Mouse (Mus musculus) forelimb bud, embryonic 11.5 days (tissue): ENCODE results near the gene St6galnac3.

Source experiments
- DNase-seq: peaks from one replicate; pipeline ENCODE4 v3.0.0-alpha.2; 2012; ENCODE audit warnings: low read depth, low spot score

The St6galnac3 gene

GRCm38 (mm10) chr3:153354186-153354987 is 370.6 kb downstream of the St6galnac3 start:
- no peak for DNase-seq

DNA sequence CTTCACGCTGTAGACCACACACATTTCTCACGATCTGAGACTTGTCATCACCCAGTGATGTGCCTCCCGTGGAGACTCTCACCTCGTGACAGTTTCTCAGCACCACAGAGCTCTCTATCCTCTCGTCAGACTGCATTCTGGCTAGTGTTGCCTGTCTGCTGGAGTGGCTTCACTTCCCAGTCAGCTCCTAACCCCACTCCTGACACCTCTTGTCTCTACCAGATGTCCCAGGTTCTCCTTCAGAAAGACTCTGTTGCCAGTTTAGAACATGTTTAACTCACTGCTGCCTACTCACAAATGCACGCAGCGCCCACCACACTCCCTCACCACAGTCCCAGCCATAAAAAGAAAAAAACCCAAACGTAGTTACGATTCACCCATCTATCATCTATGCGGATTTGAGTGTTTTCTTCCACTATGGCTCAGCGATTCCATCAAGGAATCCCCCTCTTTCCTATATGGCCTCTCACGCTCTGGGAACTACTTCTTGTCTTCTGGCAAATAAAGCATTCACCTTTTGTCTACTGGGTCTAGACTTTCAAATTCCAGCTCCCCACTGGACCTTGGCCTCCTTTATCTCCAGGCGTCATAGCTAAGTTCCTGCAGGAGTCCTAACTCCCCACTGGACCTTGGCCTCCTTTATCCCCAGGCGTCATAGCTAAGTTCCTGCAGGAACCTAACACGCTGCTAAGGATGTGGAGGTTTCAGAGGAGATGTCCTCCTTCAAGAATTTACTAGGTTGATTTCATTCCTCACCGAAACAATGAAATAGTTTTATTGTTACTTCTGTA is 371.5 kb downstream of the St6galnac3 start:
- DNase-seq: no peak

DNA sequence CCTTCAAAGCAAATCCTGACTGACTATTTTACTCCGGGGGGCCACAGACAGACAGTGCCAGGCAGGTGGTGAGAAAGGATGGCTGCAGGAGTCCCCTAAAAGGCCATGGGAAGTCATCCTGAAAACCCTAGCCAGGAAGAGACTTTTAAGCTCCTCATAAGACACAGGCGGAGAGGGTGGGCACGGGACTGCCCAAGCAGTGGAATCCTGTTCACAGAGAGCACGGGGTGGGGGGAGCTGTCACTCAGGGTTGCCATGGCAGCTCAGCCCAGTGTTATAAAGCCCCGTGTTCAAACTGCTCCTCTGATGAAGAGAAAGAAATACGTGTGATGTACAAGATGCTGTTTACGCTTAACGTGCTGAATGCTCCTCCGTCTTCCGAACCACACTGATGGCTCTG is 375.0 kb downstream of the St6galnac3 start:
- no peak for DNase-seq

GRCm38 (mm10) chr3:153348797-153349465 is 376.0 kb downstream of the St6galnac3 start:
- no peak for DNase-seq

DNA sequence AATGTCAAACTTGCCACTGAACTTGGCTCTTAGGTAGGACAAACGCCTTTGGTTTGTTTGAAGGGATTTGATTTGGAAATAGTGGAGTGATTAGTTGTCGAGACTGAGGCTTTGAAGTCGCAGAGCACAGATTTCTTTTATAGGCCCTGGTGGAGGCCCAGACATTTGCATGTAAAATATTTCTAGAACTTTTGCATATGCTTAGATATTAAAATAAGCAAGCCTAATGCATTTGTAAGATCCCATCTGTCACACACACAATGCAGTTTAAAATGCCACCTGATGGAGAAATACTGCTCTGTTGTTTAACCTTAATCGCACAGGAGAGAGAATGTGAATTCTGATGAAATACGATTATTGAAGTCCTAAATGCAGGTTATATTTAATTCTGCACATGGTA is 380.0 kb downstream of the St6galnac3 start:
- no peak for DNase-seq

GRCm38 (mm10) chr3:153339940-153340339 is 385.0 kb downstream of the St6galnac3 start:
- DNase-seq: no peak

DNA sequence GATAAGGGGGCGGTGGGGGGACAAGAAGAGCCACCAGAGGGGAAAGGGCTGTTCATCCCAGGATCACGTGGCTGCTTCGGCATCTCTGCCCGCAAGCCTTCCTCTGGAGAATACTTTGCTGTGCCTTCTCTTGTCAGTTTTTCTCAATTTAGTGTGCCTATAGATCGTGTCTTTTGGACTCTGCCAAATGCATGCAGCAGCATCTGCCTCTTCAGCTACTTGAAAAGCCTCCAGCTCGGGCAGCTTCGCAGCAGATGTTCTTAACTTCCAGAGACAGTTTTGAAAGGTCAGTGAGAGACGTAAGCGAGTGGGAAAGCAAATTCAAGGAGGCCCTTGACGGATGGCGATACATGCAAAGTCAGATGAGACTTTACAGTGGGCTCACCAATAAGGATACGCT is 385.9 kb downstream of the St6galnac3 start:
- DNase-seq: no peak

- no peak for DNase-seq
Measured at GRCm38 (mm10) chr3:153337779-153338178, 387.2 kb downstream of the St6galnac3 start.

- DNase-seq: no peak
Measured at GRCm38 (mm10) chr3:153337221-153337620, 387.8 kb downstream of the St6galnac3 start.

DNA sequence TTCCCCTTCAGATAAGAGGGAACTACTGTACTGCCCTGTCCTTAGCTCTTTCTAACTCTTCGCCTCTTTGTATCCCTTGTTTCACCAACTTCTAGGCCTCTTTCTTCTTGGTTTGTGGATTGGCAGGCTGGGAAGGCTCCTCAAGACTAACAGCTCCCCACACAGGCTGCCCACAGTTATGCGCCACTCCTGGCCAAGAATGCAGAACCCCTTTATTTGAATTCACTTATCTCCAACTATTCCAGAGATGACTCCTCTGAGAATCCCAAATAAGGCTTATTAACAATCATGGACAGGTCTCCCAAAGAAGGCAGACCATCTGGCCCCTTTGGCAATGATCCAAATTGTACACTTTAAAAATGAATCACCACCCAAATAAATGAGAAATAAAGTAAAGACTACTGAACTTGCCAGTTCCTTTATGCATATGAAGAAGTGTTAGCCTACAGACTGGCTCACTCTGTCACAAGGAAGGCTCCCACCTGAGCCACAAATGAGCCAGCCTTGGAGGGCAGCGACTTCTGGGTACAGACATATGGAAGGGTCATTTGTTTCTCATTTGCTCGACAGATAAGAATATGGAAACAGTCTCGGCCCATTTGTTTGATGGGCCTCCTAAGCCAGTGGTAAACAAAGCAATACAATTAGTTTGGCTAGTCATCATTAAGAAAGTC is 390.7 kb downstream of the St6galnac3 start:
- no peak for DNase-seq

GRCm38 (mm10) chr3:153324307-153324706 is 400.7 kb downstream of the St6galnac3 start:
- DNase-seq: no peak

- no peak for DNase-seq
Measured at GRCm38 (mm10) chr3:153323446-153323845, 401.5 kb downstream of the St6galnac3 start.

GRCm38 (mm10) chr3:153313583-153313982 is 411.4 kb downstream of the St6galnac3 start:
- DNase-seq: no peak

DNA sequence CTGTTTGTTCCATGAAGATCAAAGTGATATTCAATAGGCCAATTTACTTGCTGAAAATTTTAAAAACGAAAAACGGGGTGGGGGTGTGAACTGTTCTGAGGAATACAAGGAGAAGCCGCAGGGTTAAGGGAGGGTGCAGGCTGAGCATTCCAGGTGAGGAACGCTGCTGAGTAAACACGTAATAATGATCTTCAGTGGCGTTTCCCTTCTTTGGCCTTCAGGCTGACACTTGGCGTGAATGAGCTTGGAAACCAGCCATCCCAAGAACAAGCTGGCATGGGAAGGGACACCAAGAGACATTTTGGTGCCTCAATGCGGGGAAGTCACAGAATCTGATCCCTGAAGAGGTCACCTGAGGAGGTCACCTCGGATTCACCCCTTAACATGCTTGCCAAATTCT is 411.8 kb downstream of the St6galnac3 start:
- no peak for DNase-seq

DNA sequence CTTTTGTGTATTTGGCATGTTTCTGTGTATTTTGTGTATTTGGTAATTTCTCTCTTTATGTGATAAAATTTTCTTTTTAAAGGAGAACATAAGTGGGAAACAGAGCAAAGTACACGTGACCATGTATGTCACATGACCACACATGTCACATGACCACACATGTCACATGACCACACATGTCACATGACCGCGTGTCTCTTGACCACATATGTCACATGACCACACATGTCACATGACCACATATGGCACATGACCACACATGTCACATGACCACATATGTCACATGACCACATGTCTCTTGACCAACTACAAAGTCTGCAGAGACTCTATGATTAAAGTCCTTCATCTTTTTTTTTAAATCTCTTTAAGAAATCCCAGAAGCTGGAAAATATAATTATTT is 413.0 kb downstream of the St6galnac3 start:
- DNase-seq: peak; percentile 58

- no peak for DNase-seq
Measured at GRCm38 (mm10) chr3:153308379-153308778, 416.6 kb downstream of the St6galnac3 start.

DNA sequence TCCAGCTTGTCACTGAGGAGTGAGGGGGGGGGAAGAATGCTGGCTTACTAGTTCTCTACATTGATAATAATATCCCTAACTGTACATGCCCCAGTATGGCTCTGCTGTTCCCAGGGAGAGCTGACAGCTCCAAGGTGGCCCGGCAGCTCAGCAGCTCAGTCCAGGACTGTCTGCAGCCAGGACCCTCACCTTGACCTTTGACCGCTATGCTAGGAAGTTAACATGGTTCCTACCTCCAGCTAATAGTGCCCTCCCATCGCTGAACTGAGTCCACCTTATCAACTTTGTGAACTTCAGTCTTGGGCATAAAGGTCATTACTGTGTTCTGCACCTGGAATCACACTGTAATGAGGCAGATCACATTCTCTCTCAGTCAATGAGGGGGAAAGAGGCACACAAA is 419.8 kb downstream of the St6galnac3 start:
- no peak for DNase-seq

DNA sequence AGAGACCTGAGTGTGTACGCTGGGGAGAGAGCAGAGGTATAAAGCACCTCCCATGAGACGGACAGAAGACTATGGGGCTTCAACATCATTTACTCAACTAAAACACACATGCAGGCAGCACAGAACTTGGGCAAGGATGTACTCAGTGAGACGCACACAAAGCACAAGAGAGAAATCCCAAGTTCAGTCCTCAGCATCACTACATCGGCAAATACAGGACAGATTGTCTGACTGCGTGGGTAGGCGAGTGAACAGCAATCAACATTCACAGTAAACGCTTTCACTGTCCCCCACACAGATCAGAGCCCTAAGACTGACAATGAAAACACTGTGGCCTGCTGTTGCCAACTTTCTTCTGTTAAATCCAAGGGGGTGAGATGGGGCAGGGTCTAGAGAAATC is 422.6 kb downstream of the St6galnac3 start:
- DNase-seq: no peak

- DNase-seq: no peak
Measured at GRCm38 (mm10) chr3:153296375-153297068, 428.5 kb downstream of the St6galnac3 start.

GRCm38 (mm10) chr3:153292853-153293252 is 432.1 kb downstream of the St6galnac3 start:
- no peak for DNase-seq

GRCm38 (mm10) chr3:153292363-153292762 is 432.6 kb downstream of the St6galnac3 start:
- no peak for DNase-seq
